Mouse (Mus musculus): Measurements from ENCODE around the gene Tsks. TPM values are rescaled to one million over a fixed set of nuclear protein-coding genes. Genes with fewer than 3 reads are reported as not detected.

Tsks gene
- polyA plus RNA-seq, 1 experiment from 2014 or later = 0.13 TPM

DNA sequence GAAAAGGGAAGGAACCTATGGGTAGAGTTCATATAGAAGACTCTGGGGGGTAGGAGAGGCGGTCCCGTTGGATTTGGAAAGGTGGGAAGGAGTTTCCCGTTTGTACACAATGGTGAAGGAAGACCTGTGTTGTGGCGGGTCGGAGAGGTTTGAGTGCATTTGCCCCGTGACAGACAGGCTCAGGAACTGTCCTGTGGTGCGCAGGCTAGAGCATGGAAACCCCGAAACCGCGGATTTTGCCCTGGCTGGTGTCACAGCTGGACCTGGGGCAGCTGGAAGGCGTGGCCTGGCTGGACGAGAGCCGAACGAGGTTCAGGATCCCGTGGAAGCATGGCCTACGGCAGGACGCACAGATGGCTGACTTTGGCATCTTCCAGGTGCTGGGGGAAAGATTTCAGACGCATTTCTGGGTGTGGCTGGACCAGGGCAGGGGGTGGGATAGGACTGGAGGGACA, 55.5 kb downstream of the Tsks start, which contains the start of gene Bcl2l12:
Bcl2l12 (minus strand) TSS at position 212 of the 455 bp plus-strand sequence.
- peak within 1 kb of the TSS; percentile 76 for H3K4me3 ChIP-seq
- 2% methylated on average over 18 of the region's 18 CpGs for WGBS
- no peak for ATAC-seq (replicated peaks; ENCODE audit: insufficient number of reproducible peaks, insufficient read depth, low FRiP score, low read depth)
- no peaks in the 10 kb centered on the region for H3K27me3 ChIP-seq
- H3K9ac ChIP-seq = peak within 1 kb of the TSS; percentile 79
- H3K36me3 ChIP-seq = peaks cover 46% of the 10 kb centered on the region
- H3K4me2 ChIP-seq = peak within 1 kb of the TSS; percentile 91
- H3K4me1 ChIP-seq (replicated peaks) = peaks cover 48% of the 10 kb centered on the region
- no peaks in the 10 kb centered on the region for H3K9me3 ChIP-seq (replicated peaks)
- H3K27ac ChIP-seq = peak within 1 kb of the TSS; percentile 90

DNA sequence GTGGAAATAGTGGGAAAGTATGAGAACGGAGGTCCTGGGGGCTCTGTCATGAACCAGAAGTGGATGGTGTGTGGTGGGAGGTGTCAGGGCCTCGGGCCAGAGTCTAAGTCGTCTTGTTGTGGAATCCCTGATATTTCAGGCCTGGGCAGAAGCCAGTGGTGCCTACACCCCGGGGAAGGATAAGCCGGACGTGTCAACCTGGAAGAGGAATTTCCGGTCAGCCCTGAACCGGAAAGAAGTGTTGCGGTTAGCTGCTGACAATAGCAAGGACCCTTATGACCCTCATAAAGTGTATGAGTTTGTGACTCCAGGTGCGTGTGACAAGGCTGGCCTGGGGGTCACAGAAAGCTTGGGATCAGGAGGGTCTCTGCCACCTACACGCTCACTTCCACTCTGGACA, 56.7 kb downstream of the Tsks start:
- no peaks in the 10 kb centered on the region for H3K27me3 ChIP-seq
- H3K4me1 ChIP-seq (replicated peaks) = peaks cover 48% of the 10 kb centered on the region
- no peak overlapping the region for H3K9ac ChIP-seq
- no peaks in the 10 kb centered on the region for H3K9me3 ChIP-seq (replicated peaks)
- 42% methylated on average over 11 of the region's 11 CpGs for WGBS
- H3K4me3 ChIP-seq = no peak overlapping the region
- H3K4me2 ChIP-seq = peak overlapping the region; percentile 91
- H3K36me3 ChIP-seq = peaks cover 50% of the 10 kb centered on the region
- peak overlapping the region; percentile 45; the same call in 1 of the 2 replicates for H3K27ac ChIP-seq
- no peak for ATAC-seq (replicated peaks; ENCODE audit: insufficient number of reproducible peaks, insufficient read depth, low FRiP score, low read depth)

DNA sequence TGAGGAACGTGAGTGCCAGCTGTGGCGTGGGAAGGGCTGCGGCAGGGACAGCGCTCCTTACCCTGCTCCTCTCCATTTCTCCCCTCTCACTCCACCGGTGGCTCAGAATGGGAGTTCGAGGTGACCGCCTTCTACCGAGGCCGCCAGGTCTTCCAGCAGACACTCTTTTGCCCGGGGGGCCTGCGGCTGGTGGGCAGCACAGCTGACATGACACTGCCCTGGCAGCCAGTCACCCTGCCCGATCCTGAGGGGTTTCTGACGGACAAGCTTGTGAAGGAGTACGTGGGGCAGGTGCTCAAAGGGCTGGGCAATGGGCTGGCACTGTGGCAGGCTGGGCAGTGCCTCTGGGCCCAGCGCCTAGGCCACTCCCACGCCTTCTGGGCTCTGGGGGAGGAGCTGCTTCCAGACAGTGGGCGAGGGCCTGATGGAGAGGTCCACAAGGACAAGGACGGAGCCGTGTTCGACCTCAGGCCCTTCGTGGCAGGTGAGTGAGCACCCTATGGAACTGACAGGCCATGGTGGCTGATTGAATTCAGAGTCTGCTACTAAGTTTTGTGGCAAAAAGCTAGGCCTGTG, 57.6 kb downstream of the Tsks start:
- H3K9me3 ChIP-seq (replicated peaks) = no peaks in the 10 kb centered on the region
- no peak overlapping the region for H3K27ac ChIP-seq
- peaks cover 52% of the 10 kb centered on the region for H3K4me1 ChIP-seq (replicated peaks)

DNA sequence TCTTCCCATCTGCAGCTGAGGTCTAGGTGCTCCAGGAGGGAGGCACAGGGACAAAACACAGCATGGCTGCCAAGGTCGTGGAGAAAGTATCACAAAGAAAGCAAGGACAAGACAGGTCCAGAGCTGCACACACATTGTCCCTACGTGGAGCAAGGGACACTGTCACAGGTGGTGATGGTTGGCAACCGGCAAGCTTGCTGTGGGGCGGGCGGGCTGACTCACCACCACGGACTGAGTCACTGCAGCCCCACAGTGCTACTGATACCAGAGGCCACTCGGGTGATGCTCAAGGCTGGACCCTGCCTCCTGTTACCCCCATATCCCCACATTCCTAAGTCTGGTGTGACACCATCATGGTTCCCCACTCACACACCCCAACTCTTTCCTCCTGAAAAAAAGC, 59.4 kb downstream of the Tsks start:
- Histone ChIP-seq H3K27ac (no peak overlapping the region), H3K27me3 (no peaks in the 10 kb centered on the region), H3K4me3 (no peak overlapping the region), H3K9ac (no peak overlapping the region), H3K4me1 (replicated peaks) (peaks cover 42% of the 10 kb centered on the region), H3K4me2 (no peak overlapping the region), H3K9me3 (replicated peaks) (no peaks in the 10 kb centered on the region), H3K36me3 (peaks cover 70% of the 10 kb centered on the region)
- 77% methylated on average over 7 of the region's 7 CpGs for WGBS
- no peak for ATAC-seq (replicated peaks; ENCODE audit: insufficient number of reproducible peaks, insufficient read depth, low FRiP score, low read depth)

More for the DNA sequence above, 57.6 kb downstream of the Tsks start:
- no peak overlapping the region for H3K4me3 ChIP-seq
- no peak for ATAC-seq (replicated peaks; ENCODE audit: insufficient number of reproducible peaks, insufficient read depth, low FRiP score, low read depth)
- H3K4me2 ChIP-seq = no peak overlapping the region
- H3K9ac ChIP-seq = no peak overlapping the region
- H3K27me3 ChIP-seq = no peaks in the 10 kb centered on the region
- peaks cover 52% of the 10 kb centered on the region for H3K36me3 ChIP-seq
- 76% methylated on average over 21 of the region's 21 CpGs for WGBS

DNA sequence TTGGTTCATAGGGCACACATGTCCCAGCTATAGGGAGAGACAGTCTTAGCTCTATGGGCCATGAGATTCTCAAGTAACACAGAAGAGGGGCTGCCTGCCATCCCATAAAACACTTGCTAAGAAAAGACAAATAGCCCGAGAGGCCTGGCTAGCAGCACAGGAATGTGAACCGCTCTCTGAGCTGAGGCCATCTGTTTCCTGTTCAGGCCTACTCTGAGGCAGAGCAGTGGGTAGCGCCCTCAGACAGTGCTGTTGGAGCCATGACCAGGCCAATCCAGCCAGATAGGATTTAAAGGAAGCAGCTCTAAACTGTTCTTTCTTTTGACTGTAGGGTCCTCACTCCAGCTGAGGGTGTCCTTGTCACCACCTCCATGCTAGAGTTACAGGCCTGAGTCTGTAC, 61.5 kb downstream of the Tsks start:
- Histone ChIP-seq H3K9ac (no peak overlapping the region), H3K27ac (peak overlapping the region; percentile 37; the same call in 1 of the 2 replicates), H3K27me3 (no peaks in the 10 kb centered on the region), H3K4me3 (no peak overlapping the region), H3K4me1 (replicated peaks) (peaks cover 27% of the 10 kb centered on the region), H3K36me3 (peaks cover 91% of the 10 kb centered on the region), H3K4me2 (no peak overlapping the region), H3K9me3 (replicated peaks) (no peaks in the 10 kb centered on the region)
- 62% methylated on average over 3 of the region's 3 CpGs for WGBS
- no peak for ATAC-seq (replicated peaks; ENCODE audit: insufficient number of reproducible peaks, insufficient read depth, low FRiP score, low read depth)

DNA sequence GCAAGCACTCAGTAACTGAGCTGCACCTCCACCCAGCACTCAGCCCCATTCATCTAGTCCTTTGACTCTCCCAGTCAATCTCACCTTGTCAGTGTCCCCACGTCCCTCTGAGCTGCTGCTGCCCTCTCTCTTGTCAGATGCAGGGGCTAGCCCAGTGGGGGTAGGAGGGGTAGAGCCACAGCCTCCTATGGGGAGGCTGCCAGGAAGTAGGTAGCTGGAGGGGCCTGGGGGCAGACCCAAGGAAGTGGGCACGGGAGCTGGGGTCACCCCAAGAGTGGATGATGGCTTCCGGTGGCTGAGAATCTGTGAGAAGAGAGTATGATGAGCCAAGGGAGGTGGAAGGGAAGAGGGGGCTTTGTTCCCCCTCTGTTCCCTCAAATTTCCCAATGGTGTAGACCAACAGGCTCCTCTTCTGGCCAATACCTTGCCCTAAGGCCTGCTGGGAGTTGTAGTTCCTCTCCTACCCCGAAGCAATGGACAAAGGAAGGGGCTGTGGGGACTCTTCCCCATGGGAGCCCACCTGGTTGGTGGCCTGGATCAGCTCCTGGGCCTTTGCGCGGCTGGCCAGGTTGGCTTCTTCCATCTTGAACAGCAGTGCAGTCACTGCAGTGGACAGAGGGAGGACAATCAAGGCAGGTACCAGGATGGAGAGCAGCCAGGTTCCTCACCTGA, 62.5 kb downstream of the Tsks start:
- no peak overlapping the region for H3K27ac ChIP-seq
- ATAC-seq (replicated peaks; ENCODE audit: insufficient number of reproducible peaks, insufficient read depth, low FRiP score, low read depth) = no peak
- H3K4me2 ChIP-seq = no peak overlapping the region
- H3K9me3 ChIP-seq (replicated peaks) = no peaks in the 10 kb centered on the region
- no peak overlapping the region for H3K9ac ChIP-seq
- no peak overlapping the region for H3K4me3 ChIP-seq
- peaks cover 19% of the 10 kb centered on the region for H3K4me1 ChIP-seq (replicated peaks)
- WGBS = 78% methylated on average over 6 of the region's 6 CpGs
- H3K27me3 ChIP-seq = no peaks in the 10 kb centered on the region
- H3K36me3 ChIP-seq = peaks cover 97% of the 10 kb centered on the region

DNA sequence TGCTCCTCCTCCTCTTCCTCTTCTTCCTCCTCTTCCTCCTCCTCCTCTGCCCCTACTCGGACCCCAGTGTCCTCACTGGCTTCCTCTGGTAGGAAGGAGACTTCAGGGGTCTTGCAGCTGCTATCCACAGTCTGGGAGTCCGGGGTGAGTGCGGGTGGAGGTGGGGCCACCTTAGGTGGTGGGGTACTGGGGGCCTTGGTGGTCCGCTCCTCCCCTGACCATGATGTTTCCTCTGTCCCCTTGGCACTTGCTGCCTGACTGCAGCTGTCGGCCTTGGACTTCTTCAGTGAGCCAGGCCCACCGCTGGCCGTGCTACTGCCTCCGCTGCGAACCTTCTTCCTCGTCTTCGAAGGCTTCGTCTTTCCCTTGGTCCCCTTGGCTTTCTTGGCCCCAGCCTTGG, 63.5 kb downstream of the Tsks start:
- WGBS = 93% methylated on average over 12 of the region's 12 CpGs
- Histone ChIP-seq H3K36me3 (peaks cover 94% of the 10 kb centered on the region), H3K4me2 (no peak overlapping the region), H3K4me3 (no peak overlapping the region), H3K9me3 (replicated peaks) (no peaks in the 10 kb centered on the region), H3K27me3 (no peaks in the 10 kb centered on the region), H3K27ac (no peak overlapping the region), H3K9ac (no peak overlapping the region), H3K4me1 (replicated peaks) (peaks cover 10% of the 10 kb centered on the region)
- ATAC-seq (replicated peaks; ENCODE audit: insufficient number of reproducible peaks, insufficient read depth, low FRiP score, low read depth) = no peak

DNA sequence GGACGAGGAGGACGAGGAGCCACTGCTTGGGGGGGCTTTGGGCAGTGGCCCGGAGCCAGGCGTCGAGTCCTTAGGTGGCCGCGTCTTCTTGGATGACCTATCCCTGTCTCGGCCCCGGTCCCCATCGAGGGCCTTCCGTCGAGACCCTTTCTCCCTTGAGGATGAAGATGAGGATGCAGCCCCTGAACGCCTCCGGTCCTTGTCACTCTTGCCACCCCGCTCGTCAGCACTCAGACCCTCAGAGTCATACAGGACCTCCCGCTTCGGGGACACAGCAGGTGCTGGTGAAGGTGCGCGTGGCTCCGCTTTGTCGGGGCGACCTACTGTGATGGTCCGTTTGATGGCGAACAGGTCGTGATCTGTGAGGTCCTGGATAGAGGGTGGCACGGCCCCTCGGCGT, 64.1 kb downstream of the Tsks start:
- Histone ChIP-seq H3K27ac (no peak overlapping the region), H3K36me3 (peaks cover 94% of the 10 kb centered on the region), H3K4me2 (no peak overlapping the region), H3K4me1 (replicated peaks) (peaks cover 5% of the 10 kb centered on the region), H3K27me3 (no peaks in the 10 kb centered on the region), H3K4me3 (no peak overlapping the region), H3K9ac (no peak overlapping the region), H3K9me3 (replicated peaks) (no peaks in the 10 kb centered on the region)
- WGBS = 95% methylated on average over 29 of the region's 29 CpGs
- no peak for ATAC-seq (replicated peaks; ENCODE audit: insufficient number of reproducible peaks, insufficient read depth, low FRiP score, low read depth)

Other genes starting within 250 kb of the Tsks start
- not detected in 2 replicates for gene Izumo2, start 234.5 kb upstream of the Tsks start, polyA plus RNA-seq (2015; fragmentation: Nextera tagmentation; extraction: Ambion mirVana)
- 32.7 and 34.0 TPM in 2 replicates for gene Vrk3, start 194.8 kb upstream of the Tsks start, polyA plus RNA-seq (2015; fragmentation: Nextera tagmentation; extraction: Ambion mirVana)
- 0.47 and 0.58 TPM in 2 replicates for gene Zfp473, start 192.2 kb upstream of the Tsks start, polyA plus RNA-seq (2015; fragmentation: Nextera tagmentation; extraction: Ambion mirVana)
- 57.2 and 77.3 TPM in 2 replicates for gene Nup62, start 127.1 kb upstream of the Tsks start, polyA plus RNA-seq (2015; fragmentation: Nextera tagmentation; extraction: Ambion mirVana)
- gene Il4i1, start 126.8 kb upstream of the Tsks start, polyA plus RNA-seq (2015; fragmentation: Nextera tagmentation; extraction: Ambion mirVana) = 1.1 and 3.2 TPM in 2 replicates
- 2.5 TPM in 2 replicates for gene Atf5, start 126.5 kb upstream of the Tsks start, polyA plus RNA-seq (2015; fragmentation: Nextera tagmentation; extraction: Ambion mirVana)
- gene Akt1s1, start 94.2 kb upstream of the Tsks start, polyA plus RNA-seq (2015; fragmentation: Nextera tagmentation; extraction: Ambion mirVana) = 91.7 and 97.8 TPM in 2 replicates
- gene Tbc1d17, start 94.1 kb upstream of the Tsks start, polyA plus RNA-seq (2015; fragmentation: Nextera tagmentation; extraction: Ambion mirVana) = 53.2 and 63.4 TPM in 2 replicates
- 22.4 and 28.7 TPM in 2 replicates for gene Pnkp, start 86.1 kb upstream of the Tsks start, polyA plus RNA-seq (2015; fragmentation: Nextera tagmentation; extraction: Ambion mirVana)
- gene Ptov1, start 73.4 kb upstream of the Tsks start, polyA plus RNA-seq (2015; fragmentation: Nextera tagmentation; extraction: Ambion mirVana) = 206 and 273 TPM in 2 replicates
- gene Med25, start 50.5 kb upstream of the Tsks start, polyA plus RNA-seq (2015; fragmentation: Nextera tagmentation; extraction: Ambion mirVana) = 72.9 and 93.9 TPM in 2 replicates
- gene Fuz, start 47.1 kb upstream of the Tsks start, polyA plus RNA-seq (2015; fragmentation: Nextera tagmentation; extraction: Ambion mirVana) = 11.9 and 16.3 TPM in 2 replicates
- gene Ap2a1, start 13.7 kb upstream of the Tsks start, polyA plus RNA-seq (2015; fragmentation: Nextera tagmentation; extraction: Ambion mirVana) = 51.9 and 57.4 TPM in 2 replicates
- gene Cpt1c, start 31.6 kb downstream of the Tsks start, polyA plus RNA-seq (2015; fragmentation: Nextera tagmentation; extraction: Ambion mirVana) = 9.0 and 12.2 TPM in 2 replicates
- 315 and 356 TPM in 2 replicates for gene Prmt1, start 43.4 kb downstream of the Tsks start, polyA plus RNA-seq (2015; fragmentation: Nextera tagmentation; extraction: Ambion mirVana)
- gene Irf3, start 54.4 kb downstream of the Tsks start, polyA plus RNA-seq (2015; fragmentation: Nextera tagmentation; extraction: Ambion mirVana) = 61.6 and 76.7 TPM in 2 replicates
- gene Bcl2l12, start 55.5 kb downstream of the Tsks start, polyA plus RNA-seq (2015; fragmentation: Nextera tagmentation; extraction: Ambion mirVana) = 34.5 and 35.4 TPM in 2 replicates
- 25.1 and 32.5 TPM in 2 replicates for gene Scaf1, start 73.2 kb downstream of the Tsks start, polyA plus RNA-seq (2015; fragmentation: Nextera tagmentation; extraction: Ambion mirVana)
- 76.4 and 80.8 TPM in 2 replicates for gene Rras, start 74.8 kb downstream of the Tsks start, polyA plus RNA-seq (2015; fragmentation: Nextera tagmentation; extraction: Ambion mirVana)
- gene Prr12, start 109.7 kb downstream of the Tsks start, polyA plus RNA-seq (2015; fragmentation: Nextera tagmentation; extraction: Ambion mirVana) = 5.0 and 7.6 TPM in 2 replicates
- gene Nosip, start 119.2 kb downstream of the Tsks start, polyA plus RNA-seq (2015; fragmentation: Nextera tagmentation; extraction: Ambion mirVana) = 42.4 and 54.8 TPM in 2 replicates
- 12.9 and 15.9 TPM in 2 replicates for gene Prrg2, start 119.5 kb downstream of the Tsks start, polyA plus RNA-seq (2015; fragmentation: Nextera tagmentation; extraction: Ambion mirVana)
- gene Rcn3, start 149.0 kb downstream of the Tsks start, polyA plus RNA-seq (2015; fragmentation: Nextera tagmentation; extraction: Ambion mirVana) = 223 and 285 TPM in 2 replicates
- 52.5 and 62.7 TPM in 2 replicates for gene Fcgrt, start 160.6 kb downstream of the Tsks start, polyA plus RNA-seq (2015; fragmentation: Nextera tagmentation; extraction: Ambion mirVana)
- 794 and 808 TPM in 2 replicates for gene Rps11, start 181.2 kb downstream of the Tsks start, polyA plus RNA-seq (2015; fragmentation: Nextera tagmentation; extraction: Ambion mirVana)
- 697 and 762 TPM in 2 replicates for gene Rpl13a, start 185.6 kb downstream of the Tsks start, polyA plus RNA-seq (2015; fragmentation: Nextera tagmentation; extraction: Ambion mirVana)
- 0.22 TPM in 1 of 2 replicates, not detected in the other for gene Gm45713, start 193.0 kb downstream of the Tsks start, polyA plus RNA-seq (2015; fragmentation: Nextera tagmentation; extraction: Ambion mirVana)
- 1.5 and 2.2 TPM in 2 replicates for gene Flt3l, start 193.2 kb downstream of the Tsks start, polyA plus RNA-seq (2015; fragmentation: Nextera tagmentation; extraction: Ambion mirVana)
- gene Pih1d1, start 211.1 kb downstream of the Tsks start, polyA plus RNA-seq (2015; fragmentation: Nextera tagmentation; extraction: Ambion mirVana) = 76.5 and 77.3 TPM in 2 replicates
- gene Aldh16a1, start 211.4 kb downstream of the Tsks start, polyA plus RNA-seq (2015; fragmentation: Nextera tagmentation; extraction: Ambion mirVana) = 26.4 and 40.4 TPM in 2 replicates
- 2.7 and 3.5 TPM in 2 replicates for gene Slc17a7, start 220.7 kb downstream of the Tsks start, polyA plus RNA-seq (2015; fragmentation: Nextera tagmentation; extraction: Ambion mirVana)
- 0.10 TPM in 1 of 2 replicates, not detected in the other for gene Gfy, start 236.4 kb downstream of the Tsks start, polyA plus RNA-seq (2015; fragmentation: Nextera tagmentation; extraction: Ambion mirVana)
- not detected in 2 replicates for gene Pth2, start 237.8 kb downstream of the Tsks start, polyA plus RNA-seq (2015; fragmentation: Nextera tagmentation; extraction: Ambion mirVana)